Mouse (Mus musculus): ENCODE data around the gene Il12rb2.
A peak's percentile ranks its signal among the peaks of the same experiment; 100 is the strongest.

Gene Il12rb2

DNA sequence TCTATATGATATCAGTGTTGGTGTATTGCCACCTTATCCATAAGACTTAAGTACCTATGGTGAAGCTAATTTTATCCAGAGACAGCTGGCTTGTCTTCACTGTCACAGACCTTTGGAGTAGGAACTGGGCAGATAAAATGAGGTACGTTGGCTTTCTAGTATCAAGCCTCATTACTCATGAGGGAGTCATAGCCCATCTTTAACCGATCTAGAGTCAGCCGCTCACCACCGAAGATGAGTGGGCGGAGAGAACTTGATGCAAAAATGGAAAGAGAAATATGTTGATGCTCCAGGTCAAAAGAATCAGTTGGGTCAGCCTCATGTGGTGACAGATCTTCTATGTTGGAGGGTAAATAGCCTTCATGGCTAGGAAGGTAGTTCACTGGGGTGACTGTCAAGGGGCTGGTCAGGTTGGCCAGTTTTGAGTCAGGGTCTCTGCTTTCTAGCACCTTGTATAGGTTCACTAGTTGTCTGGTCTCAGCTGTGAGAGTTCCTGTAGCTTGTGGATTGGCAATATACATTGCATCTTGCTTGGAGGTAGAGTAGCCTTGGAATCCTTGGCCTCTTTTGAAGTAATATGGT is 83.9 kb downstream of the Il12rb2 start:
- DNase-seq (ENCODE audit: low spot score): no peak

DNA sequence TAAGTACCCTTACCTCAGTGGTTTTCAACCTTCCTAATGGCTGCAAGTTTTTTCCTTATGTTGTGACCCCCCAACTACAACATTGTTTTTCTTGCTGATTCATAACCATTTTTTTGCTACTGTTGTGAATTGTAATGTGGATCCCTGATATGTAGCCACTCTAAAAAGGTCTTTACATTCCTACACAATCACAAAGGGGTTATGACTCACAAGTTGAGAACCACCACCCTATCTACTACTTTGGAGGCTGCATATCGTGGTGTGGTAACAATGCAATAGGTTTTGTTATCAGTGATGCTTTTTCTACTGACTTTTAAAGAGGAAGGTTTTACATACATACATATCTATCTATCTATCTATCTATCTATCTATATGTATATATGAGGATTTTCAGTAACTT is 93.1 kb downstream of the Il12rb2 start:
- no peak for DNase-seq (ENCODE audit: low spot score)

GRCm38 (mm10) chr6:67281614-67282197 is 94.3 kb downstream of the Il12rb2 start:
- no peak for DNase-seq (ENCODE audit: low spot score)

DNA sequence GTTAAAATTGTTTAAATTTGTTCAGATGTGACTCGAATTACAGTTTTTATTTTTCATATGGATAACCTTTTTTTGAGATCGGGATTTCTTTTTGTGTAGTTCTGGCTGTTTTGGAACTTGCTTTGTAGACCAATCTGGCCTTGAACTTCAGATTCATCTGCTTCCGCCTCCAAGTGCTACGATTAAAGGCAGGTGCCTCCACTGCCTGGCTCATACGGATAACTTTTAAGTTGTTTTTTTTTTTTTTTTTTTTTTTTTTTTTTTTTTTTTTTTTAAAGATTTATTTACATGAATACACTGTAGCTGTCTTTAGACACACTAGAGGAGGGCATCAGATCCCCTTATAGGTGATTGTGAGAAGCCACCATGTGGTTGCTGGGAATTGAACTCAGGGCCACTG is 98.0 kb downstream of the Il12rb2 start:
- DNase-seq (ENCODE audit: low spot score): no peak

DNA sequence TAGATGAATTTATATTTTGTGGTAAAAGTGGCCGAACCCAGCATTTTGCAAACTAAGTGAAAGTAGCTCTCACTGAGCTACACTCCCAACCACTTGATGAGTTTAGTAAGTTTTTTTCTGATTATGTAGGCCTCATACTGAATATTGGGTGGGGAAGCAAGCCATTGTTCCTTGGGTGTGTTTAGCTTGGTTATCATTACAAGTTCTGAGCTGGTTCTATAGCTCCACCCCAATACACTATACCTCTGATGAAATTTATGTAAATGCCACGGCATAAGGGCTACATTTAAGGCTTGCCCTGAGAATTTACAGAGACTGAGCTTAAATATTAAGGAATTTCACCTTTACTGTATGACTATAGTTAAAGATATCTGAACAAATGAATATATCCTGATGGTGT is 106.5 kb downstream of the Il12rb2 start:
- DNase-seq (ENCODE audit: low spot score): no peak

GRCm38 (mm10) chr6:67268983-67269382 is 107.0 kb downstream of the Il12rb2 start:
- DNase-seq (ENCODE audit: low spot score): no peak

DNA sequence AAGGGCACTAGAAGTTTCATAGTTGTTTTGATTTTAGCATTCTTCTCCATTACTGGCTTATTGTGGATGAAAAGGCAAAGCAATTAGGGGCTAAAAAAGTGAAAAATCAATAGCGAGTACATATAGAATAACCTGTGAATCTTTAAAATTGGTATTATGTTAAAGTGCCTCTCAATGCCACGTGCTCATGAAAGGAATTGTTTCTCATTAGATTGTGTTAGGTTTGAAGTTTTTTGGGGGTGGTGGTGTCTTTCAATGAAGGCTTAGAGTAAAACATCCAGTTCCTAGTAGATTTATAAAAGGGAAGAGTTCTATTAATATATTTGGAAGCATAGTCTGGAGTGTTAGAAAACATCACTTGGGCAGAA is 107.8 kb downstream of the Il12rb2 start:
- DNase-seq (ENCODE audit: low spot score): no peak

GRCm38 (mm10) chr6:67267408-67268244 is 108.4 kb downstream of the Il12rb2 start:
- peak; percentile 44 for DNase-seq (ENCODE audit: low spot score)

- peak; percentile 97 for DNase-seq (ENCODE audit: low spot score)
Observed at GRCm38 (mm10) chr6:67266664-67267407, 109.2 kb downstream of the Il12rb2 start.

- no peak for DNase-seq (ENCODE audit: low spot score)
Observed at GRCm38 (mm10) chr6:67266159-67266657, 109.8 kb downstream of the Il12rb2 start.

DNA sequence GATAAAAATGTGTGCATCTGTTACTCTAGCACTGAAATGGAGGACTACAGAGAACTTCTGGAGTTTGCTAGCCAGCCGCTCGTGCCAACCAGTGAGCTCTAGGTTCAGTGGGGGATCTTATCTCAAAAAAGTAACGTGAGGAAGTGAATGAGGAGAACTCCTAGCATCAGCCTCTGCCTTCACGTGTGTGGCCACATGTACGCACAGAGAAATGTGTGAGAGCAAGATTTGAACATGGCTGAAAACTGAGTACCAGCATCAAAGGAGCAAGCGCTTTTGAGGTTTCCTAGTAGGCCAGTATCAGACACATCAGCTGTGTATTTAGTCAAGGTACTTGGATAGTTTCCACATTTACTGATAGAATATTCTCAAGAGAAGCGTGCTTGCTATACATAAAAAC is 111.1 kb downstream of the Il12rb2 start:
- DNase-seq (ENCODE audit: low spot score): no peak

DNA sequence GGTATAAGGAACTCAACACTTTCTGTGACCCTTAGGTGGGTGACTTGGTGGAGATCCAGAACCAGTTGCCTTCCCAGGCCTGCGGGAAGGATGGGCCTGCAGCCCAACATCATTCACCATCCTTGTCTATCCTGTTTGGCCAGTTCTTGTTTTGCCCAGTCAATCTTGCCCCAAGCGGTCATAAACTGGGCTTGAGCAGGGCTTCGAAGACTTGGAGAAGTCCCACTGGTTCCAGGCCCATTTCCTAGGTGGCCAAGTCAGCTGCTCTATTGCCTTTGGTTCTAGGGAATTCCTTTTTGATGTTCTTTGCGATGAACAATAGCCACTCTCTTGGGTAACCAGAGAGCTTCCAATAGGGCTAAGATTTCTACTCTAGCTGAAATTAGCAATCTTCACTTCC is 124.9 kb downstream of the Il12rb2 start:
- no peak for DNase-seq (ENCODE audit: low spot score)

DNA sequence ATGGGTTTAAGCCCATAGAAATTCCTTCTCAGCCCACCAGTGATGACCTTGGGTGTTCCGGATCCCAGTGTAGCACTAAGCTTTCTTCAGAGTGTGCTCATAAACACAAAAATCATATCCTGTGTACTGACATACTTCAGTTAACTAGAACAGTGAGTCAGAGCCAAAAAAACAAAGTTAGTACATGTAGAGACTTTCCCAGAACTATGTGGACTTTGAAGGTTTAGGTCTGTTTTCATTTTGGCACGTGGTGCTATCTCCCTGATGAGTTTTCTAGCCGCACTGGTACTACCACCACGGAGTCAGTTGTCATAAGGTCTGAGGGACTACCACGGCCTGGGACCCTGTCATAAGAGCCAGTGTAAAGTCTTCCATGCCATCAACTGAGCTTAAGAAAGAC is 131.5 kb downstream of the Il12rb2 start:
- DNase-seq (ENCODE audit: low spot score): no peak

DNA sequence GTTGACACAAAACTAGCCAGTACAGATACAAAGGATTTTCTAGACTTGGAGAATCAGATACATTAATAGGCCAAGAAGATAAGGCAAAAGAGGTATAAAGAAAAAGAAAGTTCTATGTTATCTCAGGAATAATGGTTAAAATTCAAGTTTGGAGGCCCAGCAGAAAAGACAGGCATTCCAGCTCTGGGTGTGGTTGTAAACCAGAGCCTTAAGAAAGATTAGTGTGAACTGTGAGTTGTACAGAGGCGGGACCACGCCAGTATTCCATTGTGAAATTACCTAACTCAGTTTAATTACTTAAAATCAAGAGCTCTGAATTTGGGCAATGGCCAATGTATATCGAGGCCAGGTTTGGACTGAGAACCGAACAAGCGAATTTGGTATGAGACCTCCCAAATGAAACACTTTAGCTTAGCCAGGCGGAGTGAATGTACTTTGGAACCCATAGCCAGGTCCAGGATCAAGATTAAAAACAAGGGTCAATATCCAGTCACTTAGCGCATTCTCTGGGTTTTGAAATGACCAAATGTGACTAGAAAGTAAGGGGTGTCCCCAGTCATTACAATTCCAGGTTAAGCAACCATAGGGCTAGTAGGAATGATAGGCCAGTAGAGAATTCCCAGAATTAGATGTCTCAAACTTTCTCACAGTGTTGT is 132.1 kb downstream of the Il12rb2 start:
- no peak for DNase-seq (ENCODE audit: low spot score)
